Mouse (Mus musculus) megakaryocyte, embryonic 14.5 days (primary cell): Measurements from ENCODE around the gene Itch.

Source experiments
- FLI1 ChIP-seq: IDR thresholded peaks from 2 replicates; pipeline ENCODE4 v1.6.1; 2012; ENCODE audit warnings: low read length, inconsistent platforms, mixed read lengths
- GATA1 ChIP-seq: IDR thresholded peaks from 3 replicates; pipeline ENCODE4 v1.6.1; 2012; ENCODE audit warnings: mixed read lengths, low read length, inconsistent platforms, borderline replicate concordance

DNA sequence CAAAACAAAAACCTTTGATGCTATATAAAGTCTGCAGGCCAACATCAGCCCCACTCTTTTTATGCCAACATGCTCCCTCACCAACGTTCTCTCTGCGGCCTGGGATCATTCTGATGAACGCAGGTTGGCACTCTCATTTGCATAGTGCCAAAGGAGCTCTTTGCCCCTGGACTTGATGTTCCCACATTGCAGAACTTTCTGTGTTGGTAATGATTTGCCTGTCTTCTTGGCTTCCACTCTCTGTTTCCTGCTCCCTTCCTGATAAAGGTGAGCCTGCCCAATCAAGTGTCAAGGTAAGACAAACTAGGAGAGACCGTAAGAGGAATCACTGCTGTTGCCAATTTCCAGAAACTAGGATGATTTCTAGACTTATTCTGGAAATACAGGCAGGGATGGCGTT, 48.8 kb upstream of the Itch start:
- no peak for TF ChIP-seq FLI1
- TF ChIP-seq GATA1, result no peak
